Mouse (Mus musculus) adrenal gland, adult (tissue): ENCODE results near the gene Tmem209.

Experiments used
- DNase-seq, 2 experiments: peaks; one replicate each; pipeline ENCODE4 v3.0.0; 2022 to 2023; ENCODE audit warnings: low spot score in 1 of 2; ENCODE audit not compliant: inconsistent age in 2 of 2

Tmem209 gene

DNA sequence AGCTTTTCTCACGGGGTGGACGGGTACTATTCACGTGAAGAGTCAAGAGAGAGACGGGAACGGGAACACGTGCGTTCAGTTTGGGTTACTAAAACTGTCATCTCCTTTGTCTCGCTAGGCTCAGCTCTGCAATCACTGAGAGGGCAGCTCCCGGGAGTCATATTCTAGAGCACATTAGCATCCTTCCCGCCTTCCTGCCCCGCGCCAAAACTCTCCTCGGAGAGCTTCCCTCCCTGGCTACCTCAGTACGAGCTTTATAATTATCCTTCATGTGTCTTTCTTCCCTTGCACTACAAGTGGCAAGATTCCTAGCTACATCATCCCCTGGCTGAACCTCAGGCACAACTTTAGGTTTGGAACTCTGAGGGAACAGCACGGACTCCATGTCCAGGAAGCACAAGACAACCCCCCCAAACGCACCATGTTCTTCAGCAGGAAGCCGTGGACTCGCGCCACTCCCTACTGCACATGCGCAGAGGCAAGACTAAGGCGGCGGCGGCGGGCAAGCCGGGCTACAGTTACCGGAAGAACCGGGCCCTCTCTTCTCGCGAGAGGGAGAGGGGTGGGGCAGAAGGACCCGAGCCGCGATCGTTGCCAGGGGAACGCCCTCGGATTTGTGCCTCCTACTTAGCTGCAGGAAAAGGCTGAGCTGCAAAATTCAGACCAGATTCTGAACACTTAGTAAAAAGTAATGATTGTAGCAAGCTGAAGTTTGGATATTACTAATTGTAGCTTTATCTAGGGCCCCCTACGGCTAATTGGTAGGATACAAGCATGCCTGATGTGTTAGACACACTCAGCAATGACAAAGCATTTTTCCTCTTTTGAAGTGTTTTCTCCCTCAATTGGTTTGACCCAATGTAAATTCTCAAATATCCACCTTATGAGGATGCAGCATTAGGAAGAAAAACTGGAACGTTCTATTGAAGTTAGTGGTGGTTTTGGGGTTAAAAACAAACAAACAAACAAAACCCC, at the start of gene Tmem209, which contains the start of gene Ssmem1:
Gene Tmem209, minus strand, starts transcription at position 519 of the 975 bp plus-strand sequence.
Gene Ssmem1, plus strand, starts transcription at position 585 of the 975 bp plus-strand sequence.
- peak; percentile 99 for DNase-seq

DNA sequence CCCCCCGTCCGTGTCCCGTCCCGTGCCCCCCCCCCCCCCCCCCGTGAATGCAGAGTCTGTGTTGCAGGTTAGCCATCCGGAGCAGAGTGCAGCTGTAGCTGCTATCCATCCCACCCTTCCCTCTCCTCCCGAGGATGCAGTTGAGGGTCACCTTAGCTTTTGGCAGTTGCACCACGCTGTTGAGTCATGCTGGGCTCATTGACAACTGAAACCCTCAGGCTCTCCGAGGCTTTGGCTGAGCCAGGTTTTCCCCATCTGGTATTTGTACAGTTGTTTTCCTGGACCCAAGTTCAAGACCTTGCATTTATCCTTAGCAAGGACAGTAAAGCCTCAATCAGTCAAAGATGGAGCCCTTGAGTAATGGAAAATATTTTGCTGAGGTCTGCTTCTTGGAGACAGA, 46.5 kb upstream of the Tmem209 start:
- peak; percentile 72 to 92 for DNase-seq

DNA sequence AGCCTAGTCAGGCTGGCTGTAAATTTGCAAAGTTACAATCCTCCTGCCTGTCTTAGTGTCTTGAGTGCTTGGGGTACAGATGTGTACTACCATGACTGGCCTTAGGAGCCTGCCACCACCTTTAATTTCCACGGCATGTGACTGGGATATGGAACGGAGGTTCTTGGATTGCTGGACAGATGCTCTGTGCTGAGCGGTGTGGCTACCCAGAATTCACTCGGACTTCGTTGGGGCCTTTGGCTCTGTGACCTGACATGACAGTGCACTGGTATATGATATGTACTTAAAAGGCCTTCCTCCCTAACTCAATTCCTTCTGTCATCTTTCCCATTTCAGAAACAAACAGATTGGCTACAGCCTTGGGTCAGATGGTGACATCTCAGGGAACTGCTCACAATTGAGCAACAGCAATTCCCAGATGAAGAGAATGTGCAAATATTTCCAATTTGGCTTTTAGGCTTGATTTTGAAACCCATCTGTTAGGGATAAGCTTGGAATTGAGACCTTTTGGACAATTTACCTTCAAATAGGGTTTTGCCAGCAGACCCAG, 45.1 kb upstream of the Tmem209 start:
- peak in 1 of 2 experiments; percentile 54 for DNase-seq

DNA sequence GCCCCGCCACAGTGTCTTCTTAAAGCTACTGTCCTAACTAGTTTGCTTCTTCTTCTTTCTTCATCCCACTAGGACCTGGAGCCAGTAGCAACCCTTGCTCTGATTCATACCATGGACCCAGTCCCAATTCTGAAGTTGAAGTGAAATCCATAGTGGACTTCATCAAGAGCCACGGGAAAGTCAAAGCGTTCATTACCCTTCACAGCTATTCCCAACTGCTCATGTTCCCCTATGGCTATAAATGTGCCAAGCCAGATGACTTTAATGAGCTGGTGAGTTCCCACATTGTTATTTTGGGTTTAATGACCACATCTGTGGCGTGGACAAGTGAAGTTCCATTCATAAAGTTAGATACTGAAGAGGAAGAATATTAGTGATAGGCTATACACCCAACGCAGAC, 44.5 kb upstream of the Tmem209 start:
- no peak for DNase-seq

DNA sequence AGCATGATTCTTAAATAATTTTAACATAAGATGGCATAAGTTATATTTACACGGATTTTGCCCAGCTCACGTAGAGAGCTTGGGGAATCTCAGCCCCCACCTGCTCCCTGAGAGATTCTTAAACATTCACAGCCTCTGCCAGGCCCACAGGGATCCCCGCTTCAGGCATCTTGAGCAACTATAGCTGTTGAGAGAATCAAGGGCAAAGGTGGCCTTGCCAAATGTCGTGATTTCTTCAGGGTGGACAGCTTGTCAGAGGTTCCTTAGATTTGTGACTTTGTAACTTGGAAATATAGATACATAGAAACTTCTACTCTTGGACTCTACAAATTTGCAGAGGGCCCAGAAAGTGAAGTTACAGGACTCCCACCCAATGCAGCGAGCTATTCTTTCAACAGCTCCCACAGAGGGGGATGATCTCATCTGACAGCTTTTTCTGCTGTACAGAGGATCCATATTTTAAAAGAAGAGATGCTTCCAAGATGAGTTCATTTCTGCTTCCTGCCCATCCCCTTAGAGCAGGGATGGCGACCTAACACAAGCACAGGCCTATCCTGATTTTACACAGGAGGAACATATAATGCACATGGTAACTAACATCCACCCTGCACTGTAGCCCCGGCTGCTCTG, 43.9 kb upstream of the Tmem209 start:
- peak in 1 of 2 experiments; percentile 72 for DNase-seq

DNA sequence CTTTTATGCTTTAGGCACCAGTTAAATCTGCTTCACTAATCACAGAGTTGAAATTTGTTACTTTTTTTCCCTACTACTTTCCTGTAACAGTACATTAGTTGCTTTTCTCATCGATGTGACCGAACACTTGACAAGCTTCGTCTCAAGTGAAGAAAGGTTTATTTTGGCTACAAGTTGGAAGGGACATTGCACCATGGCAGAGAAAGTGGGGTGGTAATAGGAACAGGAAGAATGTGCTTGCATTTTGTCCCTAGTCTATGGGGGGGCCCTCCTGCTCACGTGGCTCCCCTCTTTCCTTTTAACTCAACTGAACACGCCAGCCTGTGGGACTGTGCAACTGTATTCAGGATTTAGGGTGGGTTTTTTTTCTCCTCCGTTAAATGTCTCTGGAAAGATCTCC, 43.0 kb upstream of the Tmem209 start:
- peak in 1 of 2 experiments; percentile 37 for DNase-seq

DNA sequence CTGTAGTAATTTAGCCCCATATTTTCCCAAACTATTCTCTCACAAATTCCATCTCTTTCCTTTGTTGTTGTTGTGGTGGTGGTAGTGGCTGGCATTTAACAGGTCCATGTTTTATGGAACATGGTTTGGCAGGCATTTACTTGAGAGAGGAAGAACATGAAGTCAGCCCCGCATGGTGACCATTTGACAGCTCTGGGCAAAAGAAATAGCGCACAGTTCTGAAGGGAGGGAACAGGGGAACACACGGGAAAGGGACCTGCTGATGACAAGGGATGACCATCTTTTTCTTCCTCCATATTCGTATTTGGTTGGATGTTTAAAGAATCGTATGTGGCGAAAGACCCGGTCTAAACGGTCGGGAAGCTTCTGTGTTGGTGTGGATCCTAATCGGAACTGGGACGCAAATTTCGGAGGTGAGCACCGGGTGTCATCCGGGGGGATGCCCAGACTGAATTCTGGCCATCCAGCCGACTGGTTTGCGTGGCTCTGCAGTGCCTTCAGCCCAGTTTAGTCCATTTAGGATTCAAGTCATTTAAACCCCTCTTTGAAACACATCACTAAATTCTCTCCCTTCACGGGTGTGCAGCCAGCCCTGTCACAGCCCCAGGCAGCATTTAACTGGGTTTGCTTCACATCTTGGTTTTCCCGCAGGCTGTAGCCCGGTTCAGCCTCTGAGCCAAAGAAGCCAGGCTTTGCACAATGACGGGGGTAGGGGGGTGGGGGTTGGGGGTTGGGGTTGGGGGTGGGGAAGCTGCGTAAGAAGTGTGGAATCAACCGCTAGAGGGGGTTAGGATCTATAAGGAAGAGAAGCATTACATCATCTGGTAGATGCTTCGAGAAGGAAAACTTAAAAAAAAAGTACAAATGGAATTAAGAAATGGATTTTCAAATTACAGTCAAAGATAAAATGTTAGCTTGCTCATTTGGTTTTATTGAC, 42.3 kb upstream of the Tmem209 start:
- DNase-seq, result peak in 1 of 2 experiments; percentile 35

DNA sequence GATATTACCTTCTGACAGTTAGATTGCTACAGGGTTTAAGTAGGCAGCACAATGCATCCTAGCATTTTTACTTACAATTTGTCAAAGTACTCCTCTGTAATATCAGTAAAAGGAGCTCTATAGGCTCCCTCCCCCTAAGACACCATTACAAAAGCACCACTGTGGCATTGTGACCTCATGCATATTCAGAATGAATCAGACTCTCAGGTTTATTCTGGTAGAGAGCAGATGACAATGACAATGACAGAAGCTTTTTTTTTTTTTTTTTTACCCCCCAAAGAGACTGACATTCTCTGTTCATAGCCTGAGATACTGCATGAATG, 41.6 kb upstream of the Tmem209 start:
- DNase-seq, result no peak

DNA sequence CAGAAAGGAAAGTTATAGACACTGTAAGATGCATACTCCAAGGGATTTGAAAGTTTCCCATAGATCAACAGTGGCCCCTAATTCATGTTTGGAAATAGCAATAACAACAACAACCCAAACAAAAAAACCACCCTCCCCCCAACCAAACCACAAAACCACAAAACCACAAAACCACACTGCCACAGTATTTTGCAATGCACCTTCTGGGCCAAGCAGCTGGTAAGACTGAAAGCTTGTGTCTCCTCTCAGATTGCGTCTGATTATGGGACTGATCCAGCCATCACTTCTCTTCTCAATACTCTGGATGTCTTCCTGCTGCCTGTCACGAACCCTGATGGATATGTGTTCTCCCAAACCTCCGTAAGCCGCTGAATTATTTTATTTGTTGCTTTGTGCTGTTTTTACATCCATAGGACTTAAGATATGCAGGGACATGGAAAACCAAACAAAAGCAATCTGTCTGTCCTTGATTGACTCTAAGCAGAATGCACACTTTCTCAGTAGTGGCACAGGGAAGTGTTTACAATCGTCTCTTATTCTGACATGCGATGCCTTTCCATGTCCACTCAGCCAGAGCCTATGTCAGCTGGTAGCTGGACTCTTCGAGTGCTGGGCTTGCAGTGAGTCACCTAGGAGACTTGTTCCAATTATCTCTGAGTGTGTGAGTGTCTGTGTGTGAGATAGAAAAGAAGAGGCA, 41.1 kb upstream of the Tmem209 start:
- DNase-seq, result peak in 1 of 2 experiments; percentile 29

DNA sequence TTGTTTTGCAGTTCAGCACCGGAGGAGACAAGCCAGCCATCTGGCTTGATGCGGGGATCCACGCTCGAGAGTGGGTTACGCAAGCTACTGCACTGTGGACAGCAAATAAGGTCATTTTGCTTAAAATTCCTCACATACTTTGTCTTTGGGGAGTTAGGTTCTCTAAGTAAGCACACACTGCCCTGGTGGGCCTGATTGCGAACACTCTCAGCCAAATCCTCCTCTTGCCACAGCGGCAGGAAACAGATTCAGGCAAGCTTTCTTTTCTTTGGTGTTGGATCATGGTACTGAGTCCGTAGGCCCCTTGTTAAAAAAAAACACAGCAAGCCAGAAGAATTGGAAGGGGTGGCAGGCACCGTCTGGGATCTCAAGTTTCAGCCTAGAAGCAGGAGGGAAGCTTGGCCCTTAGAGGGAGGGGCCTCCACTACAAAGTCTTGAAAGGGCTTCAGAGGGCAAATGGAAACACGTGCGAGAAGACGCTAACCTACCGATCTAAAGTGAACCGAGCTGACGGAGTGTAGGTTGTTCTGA, 39.7 kb upstream of the Tmem209 start:
- peak in 1 of 2 experiments; percentile 73 for DNase-seq

DNA sequence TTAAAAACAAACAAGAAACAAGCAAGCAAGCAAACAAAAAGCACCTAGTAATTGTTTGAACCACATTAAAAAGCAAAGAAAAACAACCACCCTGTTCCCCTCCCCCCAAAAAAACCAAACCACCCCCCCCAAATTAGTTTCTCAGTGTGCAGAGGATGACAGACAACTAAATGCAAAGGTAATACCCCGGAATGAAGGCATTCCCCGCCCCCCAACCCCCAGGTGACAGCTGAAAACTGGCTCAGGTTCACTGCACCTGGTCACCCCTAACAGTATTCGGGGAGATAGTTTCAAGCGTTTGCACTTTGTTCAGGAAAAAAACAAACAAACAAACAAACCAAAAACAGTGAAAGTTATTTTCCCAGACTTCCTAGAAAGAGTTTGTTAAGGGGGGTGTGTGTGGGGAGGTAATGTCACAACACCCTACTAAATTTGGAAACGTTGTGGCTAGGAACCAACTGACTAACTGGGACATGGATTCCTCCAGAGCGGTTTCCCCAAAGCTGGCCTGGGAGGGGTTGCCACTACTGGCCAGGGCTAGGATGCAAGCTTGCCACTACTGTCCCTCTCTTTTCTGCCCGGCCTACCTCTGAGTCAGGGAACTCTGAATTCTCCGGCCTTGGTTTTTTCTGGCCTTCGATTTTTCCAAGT, 38.2 kb upstream of the Tmem209 start:
- peak; percentile 56 to 87 for DNase-seq

DNA sequence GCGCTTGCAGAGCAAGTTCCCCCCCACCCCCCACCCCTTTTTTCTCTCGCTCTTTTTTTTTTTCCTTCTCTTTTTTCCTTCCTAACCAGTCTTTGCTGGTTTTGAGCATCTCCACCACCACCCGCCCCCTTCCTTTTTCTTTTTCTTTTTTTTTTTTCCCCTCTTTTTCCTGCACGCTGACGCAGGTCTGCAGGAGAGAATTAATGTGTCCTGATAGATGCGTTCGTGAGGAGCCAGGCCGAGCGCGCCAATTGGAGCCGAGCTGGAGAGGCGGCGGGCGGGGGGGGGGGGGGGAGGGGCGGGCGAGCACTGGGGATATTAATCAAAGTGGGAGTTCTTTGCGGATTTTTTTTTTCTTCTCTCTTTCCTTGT, 37.7 kb upstream of the Tmem209 start:
- DNase-seq, result peak; percentile 42 to 65

DNA sequence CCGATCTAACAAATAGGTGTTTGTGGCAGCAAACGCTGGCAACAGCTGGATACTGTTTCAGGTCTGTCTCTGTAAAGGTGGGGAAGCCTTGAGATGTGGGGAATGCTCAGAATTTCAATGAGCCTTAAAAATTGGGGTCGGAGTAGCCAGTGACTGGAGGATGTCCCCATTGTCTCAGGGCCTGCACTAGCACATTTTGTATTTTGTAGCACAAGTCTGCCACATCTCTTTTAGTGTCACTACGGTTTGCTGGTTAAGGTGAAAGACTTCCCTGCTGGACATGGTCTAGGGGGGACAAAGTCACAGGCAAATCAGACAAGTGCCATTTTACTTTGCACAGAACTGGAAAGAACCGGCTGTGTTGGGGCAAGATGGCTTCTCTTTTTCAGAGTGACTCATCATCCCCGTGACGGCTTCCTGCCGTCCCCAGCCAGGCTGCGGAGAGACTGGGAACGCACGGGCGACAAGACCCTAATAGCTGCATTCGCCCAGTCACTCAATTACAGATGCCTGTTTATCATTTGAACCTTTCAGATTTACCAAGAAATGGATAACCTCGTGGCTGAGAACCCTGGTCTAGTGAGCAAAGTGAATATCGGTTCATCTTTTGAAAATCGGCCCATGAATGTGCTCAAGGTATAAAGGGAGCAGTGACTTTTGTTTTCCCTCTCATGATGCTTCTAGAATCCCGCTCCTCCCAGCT, 37.1 kb upstream of the Tmem209 start:
- peak; percentile 53 to 84 for DNase-seq

DNA sequence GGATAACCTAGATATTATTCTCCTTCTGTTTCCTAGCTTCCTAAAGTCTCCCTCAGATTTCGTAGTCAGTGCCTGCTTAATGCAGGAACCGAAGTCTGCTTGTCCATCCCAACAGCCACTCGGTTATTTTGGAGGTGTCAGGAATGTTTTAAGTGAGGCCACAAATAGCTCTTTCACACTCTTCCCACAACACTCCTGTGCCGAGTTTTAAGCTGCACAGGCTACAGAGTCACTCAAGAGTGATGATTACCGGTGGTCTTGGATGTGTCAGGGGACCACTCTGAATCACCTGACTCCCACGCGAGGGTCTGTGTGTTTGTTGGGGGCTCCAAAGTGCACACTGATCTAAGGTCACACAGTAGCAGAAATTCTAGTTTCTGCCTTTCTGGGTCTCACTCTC, 36.1 kb upstream of the Tmem209 start:
- no peak for DNase-seq

DNA sequence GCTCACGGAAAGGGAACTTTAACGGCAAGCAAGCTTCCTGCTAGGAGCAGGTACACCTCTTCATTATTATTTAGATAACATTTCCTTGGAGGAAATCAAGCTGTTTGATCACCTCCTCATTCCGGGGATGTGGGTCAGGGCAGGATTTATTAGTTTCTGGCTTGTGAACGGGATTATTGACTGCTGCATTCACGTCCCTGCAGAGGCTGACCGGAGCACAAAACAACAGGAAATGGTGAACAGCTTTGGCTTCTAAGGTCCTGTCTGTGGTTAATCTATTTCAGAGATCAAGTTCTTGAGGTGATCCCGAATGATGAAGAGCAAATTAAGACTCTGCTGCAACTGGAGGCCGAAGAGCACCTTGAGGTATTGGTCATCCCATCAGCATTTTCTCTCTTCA, 34.3 kb upstream of the Tmem209 start:
- DNase-seq, result no peak

DNA sequence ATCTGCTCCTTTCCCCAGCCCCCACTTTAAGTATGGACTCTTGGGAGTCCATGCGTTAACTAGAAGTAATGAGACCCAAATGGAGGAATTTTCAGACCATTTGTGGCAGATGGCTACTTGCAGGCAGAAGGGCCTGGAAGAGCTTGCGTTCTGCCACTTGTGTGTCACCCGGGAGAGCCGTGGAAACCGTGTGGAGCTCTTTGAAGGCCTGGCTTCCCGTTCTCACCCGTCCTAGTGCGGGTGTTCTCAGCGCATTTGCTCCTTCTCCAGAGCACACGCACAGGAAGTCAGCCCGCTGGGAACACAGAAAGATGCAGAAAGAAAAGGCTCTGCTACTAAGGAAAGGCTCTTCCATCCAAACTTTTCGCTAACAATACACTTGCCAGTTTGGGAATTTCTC, 33.5 kb upstream of the Tmem209 start:
- no peak for DNase-seq

DNA sequence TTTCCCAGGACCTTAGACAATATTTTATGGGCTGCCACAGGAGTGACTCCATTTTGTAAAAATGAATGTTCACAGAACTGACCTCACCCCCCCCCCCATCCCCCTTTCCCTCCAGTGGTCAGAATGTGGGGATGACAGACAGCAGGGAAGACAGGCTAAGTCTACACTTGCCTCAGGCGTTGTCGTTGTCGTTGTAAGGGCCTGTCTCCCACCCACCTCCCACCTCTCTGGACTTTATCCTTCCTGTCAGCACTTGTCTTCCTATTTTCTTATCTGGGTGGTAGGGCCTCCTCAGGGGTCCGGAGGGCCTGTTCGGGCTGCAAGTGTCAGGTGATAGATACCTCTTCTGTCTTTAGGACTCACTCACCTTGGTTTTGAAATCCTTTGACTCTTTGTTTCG, 32.7 kb upstream of the Tmem209 start:
- no peak for DNase-seq

DNA sequence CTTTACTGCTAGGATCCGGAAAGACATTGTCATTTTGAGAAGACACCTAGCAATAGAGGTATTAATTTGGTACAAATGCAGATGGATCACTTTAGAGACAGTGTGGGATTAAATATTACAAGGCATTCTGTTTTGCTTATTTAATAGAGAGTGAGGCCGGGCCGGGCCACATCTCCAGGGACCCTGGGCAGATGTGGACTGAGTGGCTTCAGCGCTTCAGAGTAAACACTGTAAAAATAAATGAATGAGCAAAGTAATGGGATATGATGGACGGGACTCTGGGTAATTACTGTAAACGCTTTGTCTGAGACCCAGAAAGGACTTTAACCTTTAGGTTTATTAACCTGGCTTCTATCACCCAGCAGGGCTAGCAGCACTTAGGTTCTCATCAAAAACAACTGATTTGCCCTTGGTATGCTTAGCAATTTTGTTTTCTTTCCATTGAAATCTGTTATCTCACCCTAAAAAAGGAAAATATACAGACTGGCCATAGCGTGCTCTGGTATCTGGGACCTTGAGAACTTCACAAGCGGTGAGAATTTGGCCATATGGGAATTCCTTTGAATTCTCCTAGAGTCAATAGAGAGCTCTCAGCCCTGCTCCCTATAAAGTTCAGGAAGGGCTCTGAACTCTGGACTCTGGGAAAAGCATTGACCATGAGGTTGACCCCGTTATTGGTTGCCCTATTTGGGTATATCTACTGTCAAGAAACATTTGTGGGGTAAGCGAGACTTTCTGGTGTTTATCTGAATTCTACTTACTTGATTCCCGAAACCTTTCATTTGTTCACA, 31.6 kb upstream of the Tmem209 start, which contains the start of gene Cpa2:
Gene Cpa2, plus strand, starts transcription at position 574 of the 791 bp plus-strand sequence.
- no peak for DNase-seq
